Mouse (Mus musculus) embryonic facial prominence, embryonic 14.5 days (tissue): ENCODE results near the gene Cryzl1. TPM values are rescaled to one million over a fixed set of nuclear protein-coding genes. Genes with fewer than 3 reads are reported as not detected.
A peak's percentile ranks its signal among the peaks of the same experiment; 100 is the strongest.

Source experiments
- ATAC-seq: fragments of 200-750 bp; cut with Nextera tagmentation; 2 replicates; pipeline ENCODE4 v1.8.0; 2017; ENCODE audit warnings: low read depth, moderate number of reproducible peaks, moderate TSS enrichment
- DNase-seq: peaks from one replicate; pipeline ENCODE4 v3.0.0-alpha.2; 2015; ENCODE audit warnings: low spot score
- H3K27ac ChIP-seq: fragments of 300-500 bp; sonication (generic); replicated peaks from 2 replicates; pipeline ENCODE4 v1.5.1; 2014; ENCODE audit warnings: low read depth, mild to moderate bottlenecking, low read length, moderate library complexity
- H3K27me3 ChIP-seq: fragments of 300-500 bp; sonication (generic); replicated peaks from 2 replicates; pipeline ENCODE4 v1.6.1; 2014; ENCODE audit warnings: low read length; ENCODE audit not compliant: control insufficient read depth, insufficient read depth
- H3K36me3 ChIP-seq: fragments of 300-500 bp; sonication (generic); 2 replicates; pipeline ENCODE4 v1.6.1; 2014; ENCODE audit warnings: low read length, mixed read lengths; ENCODE audit not compliant: control insufficient read depth, insufficient read depth
- H3K4me1 ChIP-seq: fragments of 300-500 bp; sonication (generic); 2 replicates; pipeline ENCODE4 v1.6.1; 2014; ENCODE audit warnings: antibody characterized with exemption, low read length; ENCODE audit not compliant: control insufficient read depth, insufficient read depth
- H3K4me2 ChIP-seq: fragments of 300-500 bp; sonication (generic); 2 replicates; pipeline ENCODE4 v1.6.1; 2014; ENCODE audit warnings: low read depth, mild to moderate bottlenecking, low read length, moderate library complexity, mixed read lengths
- H3K4me3 ChIP-seq: fragments of 300-500 bp; sonication (generic); 2 replicates; pipeline ENCODE4 v1.5.1; 2014; ENCODE audit warnings: low read depth, mild to moderate bottlenecking, low read length
- H3K9ac ChIP-seq: fragments of 300-500 bp; sonication (generic); 2 replicates; pipeline ENCODE4 v1.6.1; 2014; ENCODE audit warnings: low read depth, mild to moderate bottlenecking, low read length, moderate library complexity, mixed read lengths
- H3K9me3 ChIP-seq: fragments of 300-500 bp; sonication (generic); 2 replicates; pipeline ENCODE4 v1.6.1; 2016; ENCODE audit warnings: low read length; ENCODE audit not compliant: control insufficient read depth
- WGBS: fragments of 180-500 bp; shearing (Covaris S2); extraction: QIAGEN DNeasy Blood & Tissue Kit; methylation state at CpG from one replicate; pipeline ENCODE4 v1.1.7; 2014; 5-methylcytosine and 5-hydroxymethylcytosine counted together
- polyA plus RNA-seq: library from polyadenylated mRNA; unstranded; fragments of >200 nt; fragmentation: Nextera tagmentation; extraction: Ambion mirVana; gene quantifications from 2 replicates; pipeline ENCODE4 v1.2.1, GENCODE M21; 2014

Gene Cryzl1
- 61.6 and 61.8 TPM in 2 replicates for polyA plus RNA-seq

- 0 out of 2 replicates have a peak, but pooled peaks cover 7% of the 10 kb centered on the region for H3K36me3 ChIP-seq
- ATAC-seq, result peak; percentile 95
- peak within 1 kb of the TSS; percentile 85 for H3K4me3 ChIP-seq
- peaks cover 14% of the 10 kb centered on the region for H3K4me1 ChIP-seq
- no peaks in the 10 kb centered on the region for H3K9me3 ChIP-seq
- no peaks in the 10 kb centered on the region for H3K27me3 ChIP-seq
- H3K9ac ChIP-seq, result peak within 1 kb of the TSS; percentile 94
- DNase-seq, result peak; percentile 100
- H3K4me2 ChIP-seq, result peak within 1 kb of the TSS; percentile 80
- 1% methylated on average over 39 of the region's 46 CpGs for WGBS
- peak within 1 kb of the TSS; percentile 93 for H3K27ac ChIP-seq
Observed at GRCm38 (mm10) chr16:91728123-91729065, at the start of gene Cryzl1. Cryzl1 (minus strand) TSS chr16:91728975.

GRCm38 (mm10) chr16:91772586-91772985, 43.8 kb upstream of the Cryzl1 start:
- no peaks in the 10 kb centered on the region for H3K27me3 ChIP-seq
- peaks cover 5% of the 10 kb centered on the region; the same call in 1 of the 2 replicates for H3K4me1 ChIP-seq
- WGBS, result 86% methylated on average over 7 of the region's 7 CpGs
- DNase-seq (no peak), ATAC-seq (no peak)
- no peak overlapping the region for H3K9ac ChIP-seq
- H3K36me3 ChIP-seq, result no peaks in the 10 kb centered on the region
- no peak overlapping the region for H3K4me2 ChIP-seq
- no peak overlapping the region for H3K27ac ChIP-seq
- no peaks in the 10 kb centered on the region for H3K9me3 ChIP-seq
- no peak overlapping the region for H3K4me3 ChIP-seq

- no peaks in the 10 kb centered on the region for H3K9me3 ChIP-seq
- H3K27me3 ChIP-seq, result no peaks in the 10 kb centered on the region
- no peak for ATAC-seq
- WGBS, result 83% methylated on average over 6 of the region's 6 CpGs
- peaks cover 5% of the 10 kb centered on the region; the same call in 1 of the 2 replicates for H3K4me1 ChIP-seq
- H3K27ac ChIP-seq, result no peak overlapping the region
- DNase-seq, result no peak
- H3K9ac ChIP-seq, result no peak overlapping the region
- no peaks in the 10 kb centered on the region for H3K36me3 ChIP-seq
- no peak overlapping the region for H3K4me2 ChIP-seq
- H3K4me3 ChIP-seq, result no peak overlapping the region
Observed at GRCm38 (mm10) chr16:91771334-91771733, 42.6 kb upstream of the Cryzl1 start.

- ATAC-seq, result peak; percentile 27; the same call in 1 of the 2 replicates
- H3K9me3 ChIP-seq, result no peaks in the 10 kb centered on the region
- WGBS, result 58% methylated on average over 5 of the region's 5 CpGs
- H3K4me1 ChIP-seq, result peaks cover 5% of the 10 kb centered on the region; the same call in 1 of the 2 replicates
- H3K27me3 ChIP-seq, result no peaks in the 10 kb centered on the region
- H3K4me2 ChIP-seq, result no peak overlapping the region
- no peak overlapping the region; the same call in 1 of the 2 replicates for H3K27ac ChIP-seq
- H3K4me3 ChIP-seq, result no peak overlapping the region
- DNase-seq, result no peak
- H3K9ac ChIP-seq, result no peak overlapping the region
- H3K36me3 ChIP-seq, result no peaks in the 10 kb centered on the region
Observed at GRCm38 (mm10) chr16:91770662-91771061, 41.9 kb upstream of the Cryzl1 start.

GRCm38 (mm10) chr16:91769911-91770310, 41.1 kb upstream of the Cryzl1 start:
- ATAC-seq (no peak), DNase-seq (no peak)
- H3K4me1 ChIP-seq, result peaks cover 5% of the 10 kb centered on the region; the same call in 1 of the 2 replicates
- no peak overlapping the region for H3K9ac ChIP-seq
- WGBS, result 87% methylated on average over 5 of the region's 5 CpGs
- H3K36me3 ChIP-seq, result no peaks in the 10 kb centered on the region
- no peak overlapping the region for H3K27ac ChIP-seq
- no peak overlapping the region for H3K4me2 ChIP-seq
- H3K27me3 ChIP-seq, result no peaks in the 10 kb centered on the region
- H3K4me3 ChIP-seq, result no peak overlapping the region
- no peaks in the 10 kb centered on the region for H3K9me3 ChIP-seq

GRCm38 (mm10) chr16:91768586-91768985, 39.8 kb upstream of the Cryzl1 start:
- DNase-seq (no peak), ATAC-seq (no peak)
- no peak overlapping the region for H3K27ac ChIP-seq
- no peak overlapping the region for H3K4me2 ChIP-seq
- H3K9me3 ChIP-seq, result no peaks in the 10 kb centered on the region
- H3K36me3 ChIP-seq, result no peaks in the 10 kb centered on the region
- H3K4me3 ChIP-seq, result no peak overlapping the region
- WGBS, result 83% methylated on average over 6 of the region's 6 CpGs
- no peaks in the 10 kb centered on the region for H3K27me3 ChIP-seq
- H3K4me1 ChIP-seq, result peaks cover 8% of the 10 kb centered on the region; the same call in 1 of the 2 replicates
- no peak overlapping the region for H3K9ac ChIP-seq

GRCm38 (mm10) chr16:91767165-91767701, 38.5 kb upstream of the Cryzl1 start:
- Histone ChIP-seq H3K4me2 (no peak overlapping the region), H3K9me3 (no peaks in the 10 kb centered on the region), H3K4me1 (peaks cover 8% of the 10 kb centered on the region; the same call in 1 of the 2 replicates), H3K27me3 (no peaks in the 10 kb centered on the region), H3K4me3 (no peak overlapping the region), H3K36me3 (no peaks in the 10 kb centered on the region), H3K9ac (no peak overlapping the region), H3K27ac (no peak overlapping the region)
- DNase-seq (no peak), ATAC-seq (no peak)
- WGBS, result 82% methylated on average over 11 of the region's 11 CpGs

GRCm38 (mm10) chr16:91765816-91766210, 37.0 kb upstream of the Cryzl1 start:
- H3K4me3 ChIP-seq, result no peak overlapping the region
- H3K9ac ChIP-seq, result no peak overlapping the region
- no peak overlapping the region for H3K4me2 ChIP-seq
- H3K4me1 ChIP-seq, result peaks cover 8% of the 10 kb centered on the region; the same call in 1 of the 2 replicates
- H3K27me3 ChIP-seq, result no peaks in the 10 kb centered on the region
- no peaks in the 10 kb centered on the region for H3K36me3 ChIP-seq
- DNase-seq (no peak), ATAC-seq (no peak)
- H3K9me3 ChIP-seq, result no peaks in the 10 kb centered on the region
- 78% methylated on average over 15 of the region's 15 CpGs for WGBS
- H3K27ac ChIP-seq, result no peak overlapping the region
